Mouse (Mus musculus): ENCODE measurements around the gene Efna3. TPM values are rescaled to one million over a fixed set of nuclear protein-coding genes. Genes with fewer than 3 reads are reported as not detected.

Gene Efna3
- polyA plus RNA-seq (2015; fragmentation: Nextera tagmentation; extraction: Ambion mirVana): 57.9 and 59.2 TPM in 2 replicates

GRCm38 (mm10) chr3:89322514-89323165, at the start of gene Efna3:
Efna3 (minus strand) TSS chr3:89322965.
- Histone ChIP-seq H3K4me2 (peak within 1 kb of the TSS; percentile 98), H3K9ac (peak within 1 kb of the TSS; percentile 64), H3K27ac (peak within 1 kb of the TSS; percentile 59), H3K27me3 (peaks cover 32% of the 10 kb centered on the region), H3K9me3 (no peaks in the 10 kb centered on the region), H3K36me3 (no peaks in the 10 kb centered on the region), H3K4me3 (peak within 1 kb of the TSS; percentile 72), H3K4me1 (peaks cover 45% of the 10 kb centered on the region)
- 1% methylated on average over 52 of the region's 53 CpGs for WGBS
- ATAC-seq (ENCODE audit: insufficient number of reproducible peaks, low FRiP score, low TSS enrichment, low read depth): peak; percentile 64; the same call in 1 of the 2 replicates

GRCm38 (mm10) chr3:89367338-89367737, 44.6 kb upstream of the Efna3 start:
- H3K4me1 ChIP-seq: no peaks in the 10 kb centered on the region
- 50% methylated on average over 11 of the region's 11 CpGs for WGBS
- H3K9me3 ChIP-seq: no peaks in the 10 kb centered on the region
- no peak overlapping the region for H3K27ac ChIP-seq
- no peak overlapping the region for H3K4me2 ChIP-seq
- no peak overlapping the region for H3K4me3 ChIP-seq
- no peak overlapping the region for H3K9ac ChIP-seq
- no peak for ATAC-seq (ENCODE audit: insufficient number of reproducible peaks, low FRiP score, low TSS enrichment, low read depth)
- no peaks in the 10 kb centered on the region; the same call in 1 of the 2 replicates for H3K27me3 ChIP-seq
- H3K36me3 ChIP-seq: no peaks in the 10 kb centered on the region

GRCm38 (mm10) chr3:89365486-89366414, 43.0 kb upstream of the Efna3 start:
- Histone ChIP-seq H3K9me3 (no peaks in the 10 kb centered on the region), H3K4me2 (no peak overlapping the region), H3K9ac (no peak overlapping the region), H3K4me1 (no peaks in the 10 kb centered on the region), H3K27ac (no peak overlapping the region), H3K36me3 (no peaks in the 10 kb centered on the region), H3K4me3 (no peak overlapping the region), H3K27me3 (no peaks in the 10 kb centered on the region; the same call in 1 of the 2 replicates)
- ATAC-seq (ENCODE audit: insufficient number of reproducible peaks, low FRiP score, low TSS enrichment, low read depth): no peak
- WGBS: 66% methylated on average over 20 of the region's 20 CpGs

- H3K4me3 ChIP-seq: no peak within 1 kb of the TSS
- no peak within 1 kb of the TSS for H3K9ac ChIP-seq
- 89% methylated on average over 11 of the region's 11 CpGs for WGBS
- no peak for ATAC-seq (ENCODE audit: insufficient number of reproducible peaks, low FRiP score, low TSS enrichment, low read depth)
- no peaks in the 10 kb centered on the region for H3K36me3 ChIP-seq
- no peaks in the 10 kb centered on the region; the same call in 1 of the 2 replicates for H3K27me3 ChIP-seq
- H3K4me2 ChIP-seq: no peak within 1 kb of the TSS
- H3K27ac ChIP-seq: no peak within 1 kb of the TSS
- no peaks in the 10 kb centered on the region for H3K4me1 ChIP-seq
- H3K9me3 ChIP-seq: no peaks in the 10 kb centered on the region
Observed at GRCm38 (mm10) chr3:89365153-89365485, 42.4 kb upstream of the Efna3 start, which contains the start of gene Dcst1. Dcst1 (minus strand) TSS chr3:89365253.

GRCm38 (mm10) chr3:89364631-89365030, 41.9 kb upstream of the Efna3 start:
- Histone ChIP-seq H3K36me3 (no peaks in the 10 kb centered on the region), H3K4me1 (no peaks in the 10 kb centered on the region), H3K9ac (no peak overlapping the region), H3K4me3 (no peak overlapping the region), H3K27ac (no peak overlapping the region), H3K27me3 (no peaks in the 10 kb centered on the region; the same call in 1 of the 2 replicates), H3K9me3 (no peaks in the 10 kb centered on the region), H3K4me2 (no peak overlapping the region)
- 67% methylated on average over 8 of the region's 8 CpGs for WGBS
- no peak for ATAC-seq (ENCODE audit: insufficient number of reproducible peaks, low FRiP score, low TSS enrichment, low read depth)

GRCm38 (mm10) chr3:89361675-89362074, 38.9 kb upstream of the Efna3 start, which contains the start of gene Dcst2:
Dcst2 (plus strand) TSS chr3:89361975.
- no peak within 1 kb of the TSS for H3K27ac ChIP-seq

GRCm38 (mm10) chr3:89360237-89360636, 37.5 kb upstream of the Efna3 start:
- H3K27me3 ChIP-seq: no peaks in the 10 kb centered on the region; the same call in 1 of the 2 replicates
- 71% methylated on average over 3 of the region's 3 CpGs for WGBS
- H3K36me3 ChIP-seq: no peaks in the 10 kb centered on the region
- no peaks in the 10 kb centered on the region for H3K9me3 ChIP-seq
- H3K4me1 ChIP-seq: no peaks in the 10 kb centered on the region
- no peak overlapping the region for H3K9ac ChIP-seq
- H3K27ac ChIP-seq: no peak overlapping the region
- no peak overlapping the region for H3K4me3 ChIP-seq
- ATAC-seq (ENCODE audit: insufficient number of reproducible peaks, low FRiP score, low TSS enrichment, low read depth): no peak
- H3K4me2 ChIP-seq: no peak overlapping the region

More at GRCm38 (mm10) chr3:89361675-89362074, 38.9 kb upstream of the Efna3 start, which contains the start of gene Dcst2:
- Histone ChIP-seq H3K9me3 (no peaks in the 10 kb centered on the region), H3K9ac (no peak within 1 kb of the TSS), H3K4me1 (no peaks in the 10 kb centered on the region), H3K4me2 (no peak within 1 kb of the TSS), H3K27me3 (no peaks in the 10 kb centered on the region; the same call in 1 of the 2 replicates), H3K36me3 (no peaks in the 10 kb centered on the region), H3K4me3 (no peak within 1 kb of the TSS)
- no peak for ATAC-seq (ENCODE audit: insufficient number of reproducible peaks, low FRiP score, low TSS enrichment, low read depth)
- 84% methylated on average over 7 of the region's 7 CpGs for WGBS

GRCm38 (mm10) chr3:89359630-89360029, 36.9 kb upstream of the Efna3 start:
- Histone ChIP-seq H3K36me3 (no peaks in the 10 kb centered on the region), H3K9ac (no peak overlapping the region), H3K27ac (no peak overlapping the region), H3K9me3 (no peaks in the 10 kb centered on the region), H3K4me1 (peaks cover 4% of the 10 kb centered on the region; the same call in 1 of the 2 replicates), H3K27me3 (no peaks in the 10 kb centered on the region), H3K4me2 (no peak overlapping the region), H3K4me3 (no peak overlapping the region)
- whole genome bisulfite sequencing: 72% methylated on average over 6 of the region's 6 CpGs
- ATAC-seq (ENCODE audit: insufficient number of reproducible peaks, low FRiP score, low TSS enrichment, low read depth): no peak

- H3K27ac ChIP-seq: no peak overlapping the region
- no peaks in the 10 kb centered on the region for H3K36me3 ChIP-seq
- 63% methylated on average over 9 of the region's 9 CpGs for WGBS
- ATAC-seq (ENCODE audit: insufficient number of reproducible peaks, low FRiP score, low TSS enrichment, low read depth): no peak
- H3K9me3 ChIP-seq: no peaks in the 10 kb centered on the region
- H3K4me2 ChIP-seq: no peak overlapping the region
- peaks cover 4% of the 10 kb centered on the region; the same call in 1 of the 2 replicates for H3K4me1 ChIP-seq
- H3K4me3 ChIP-seq: no peak overlapping the region
- H3K27me3 ChIP-seq: no peaks in the 10 kb centered on the region
- H3K9ac ChIP-seq: no peak overlapping the region
Observed at GRCm38 (mm10) chr3:89356029-89356428, 33.3 kb upstream of the Efna3 start.

- Histone ChIP-seq H3K36me3 (no peaks in the 10 kb centered on the region), H3K4me2 (no peak overlapping the region), H3K9me3 (no peaks in the 10 kb centered on the region), H3K4me1 (peaks cover 7% of the 10 kb centered on the region), H3K4me3 (no peak overlapping the region), H3K27me3 (no peaks in the 10 kb centered on the region; the same call in 1 of the 2 replicates), H3K9ac (no peak overlapping the region), H3K27ac (no peak overlapping the region)
- WGBS: 80% methylated on average over 6 of the region's 6 CpGs
- ATAC-seq (ENCODE audit: insufficient number of reproducible peaks, low FRiP score, low TSS enrichment, low read depth): no peak
Observed at GRCm38 (mm10) chr3:89355512-89355902, 32.7 kb upstream of the Efna3 start.

GRCm38 (mm10) chr3:89354816-89355511, 32.2 kb upstream of the Efna3 start:
- H3K36me3 ChIP-seq: no peaks in the 10 kb centered on the region
- H3K27ac ChIP-seq: no peak overlapping the region
- H3K4me1 ChIP-seq: peaks cover 12% of the 10 kb centered on the region
- H3K4me3 ChIP-seq: no peak overlapping the region
- 16% methylated on average over 5 of the region's 5 CpGs for WGBS
- no peaks in the 10 kb centered on the region; the same call in 1 of the 2 replicates for H3K27me3 ChIP-seq
- no peak overlapping the region for H3K4me2 ChIP-seq
- H3K9ac ChIP-seq: no peak overlapping the region
- ATAC-seq (ENCODE audit: insufficient number of reproducible peaks, low FRiP score, low TSS enrichment, low read depth): no peak
- no peaks in the 10 kb centered on the region for H3K9me3 ChIP-seq

Data from limb, embryonic 15.5 days (tissue).